Mouse (Mus musculus): ENCODE measurements at regions not wholly inside any gene's neighbourhood (a gene's known extent, or its start where the extent isn't known, plus 50 kb on each side); places are given as distances from the start of the nearest gene placed in this dataset.

GRCm38 (mm10) chr3:134365948-134366347 is 129.7 kb downstream of the Cxxc4 start:
- TF ChIP-seq POLR2A (IDR thresholded peaks at IDR 0.05; ENCODE audit: borderline replicate concordance, extremely low read depth, low read depth, low read length), result no peak
- TF ChIP-seq CTCF (IDR thresholded peaks at IDR 0.05; ENCODE audit: insufficient read depth, low read length), result no peak

Measured in lung, adult 2 months (tissue).